Mouse (Mus musculus) embryonic facial prominence, embryonic 14.5 days (tissue): ENCODE data around the gene Htr1d. TPM values are rescaled to one million over a fixed set of nuclear protein-coding genes. Genes with fewer than 3 reads are reported as not detected.

ENCODE experiments used
- ATAC-seq: fragments of 200-750 bp; cut with Nextera tagmentation; 2 replicates; pipeline ENCODE4 v1.8.0; 2017; ENCODE audit warnings: low read depth, moderate number of reproducible peaks, moderate TSS enrichment
- DNase-seq: peaks from one replicate; pipeline ENCODE4 v3.0.0-alpha.2; 2015; ENCODE audit warnings: low spot score
- H3K27ac ChIP-seq: fragments of 300-500 bp; sonication (generic); replicated peaks from 2 replicates; pipeline ENCODE4 v1.5.1; 2014; ENCODE audit warnings: low read depth, mild to moderate bottlenecking, low read length, moderate library complexity
- H3K27me3 ChIP-seq: fragments of 300-500 bp; sonication (generic); replicated peaks from 2 replicates; pipeline ENCODE4 v1.6.1; 2014; ENCODE audit warnings: low read length; ENCODE audit not compliant: control insufficient read depth, insufficient read depth
- H3K36me3 ChIP-seq: fragments of 300-500 bp; sonication (generic); 2 replicates; pipeline ENCODE4 v1.6.1; 2014; ENCODE audit warnings: low read length, mixed read lengths; ENCODE audit not compliant: control insufficient read depth, insufficient read depth
- H3K4me1 ChIP-seq: fragments of 300-500 bp; sonication (generic); 2 replicates; pipeline ENCODE4 v1.6.1; 2014; ENCODE audit warnings: antibody characterized with exemption, low read length; ENCODE audit not compliant: control insufficient read depth, insufficient read depth
- H3K4me2 ChIP-seq: fragments of 300-500 bp; sonication (generic); 2 replicates; pipeline ENCODE4 v1.6.1; 2014; ENCODE audit warnings: low read depth, mild to moderate bottlenecking, low read length, moderate library complexity, mixed read lengths
- H3K4me3 ChIP-seq: fragments of 300-500 bp; sonication (generic); 2 replicates; pipeline ENCODE4 v1.5.1; 2014; ENCODE audit warnings: low read depth, mild to moderate bottlenecking, low read length
- H3K9ac ChIP-seq: fragments of 300-500 bp; sonication (generic); 2 replicates; pipeline ENCODE4 v1.6.1; 2014; ENCODE audit warnings: low read depth, mild to moderate bottlenecking, low read length, moderate library complexity, mixed read lengths
- H3K9me3 ChIP-seq: fragments of 300-500 bp; sonication (generic); 2 replicates; pipeline ENCODE4 v1.6.1; 2016; ENCODE audit warnings: low read length; ENCODE audit not compliant: control insufficient read depth
- WGBS: fragments of 180-500 bp; shearing (Covaris S2); extraction: QIAGEN DNeasy Blood & Tissue Kit; methylation state at CpG from one replicate; pipeline ENCODE4 v1.1.7; 2014; 5-methylcytosine and 5-hydroxymethylcytosine counted together
- polyA plus RNA-seq: library from polyadenylated mRNA; unstranded; fragments of >200 nt; fragmentation: Nextera tagmentation; extraction: Ambion mirVana; gene quantifications from 2 replicates; pipeline ENCODE4 v1.2.1, GENCODE M21; 2014

Htr1d gene
- polyA plus RNA-seq, 1 experiment from 2014 or later = 1.2 TPM

DNA sequence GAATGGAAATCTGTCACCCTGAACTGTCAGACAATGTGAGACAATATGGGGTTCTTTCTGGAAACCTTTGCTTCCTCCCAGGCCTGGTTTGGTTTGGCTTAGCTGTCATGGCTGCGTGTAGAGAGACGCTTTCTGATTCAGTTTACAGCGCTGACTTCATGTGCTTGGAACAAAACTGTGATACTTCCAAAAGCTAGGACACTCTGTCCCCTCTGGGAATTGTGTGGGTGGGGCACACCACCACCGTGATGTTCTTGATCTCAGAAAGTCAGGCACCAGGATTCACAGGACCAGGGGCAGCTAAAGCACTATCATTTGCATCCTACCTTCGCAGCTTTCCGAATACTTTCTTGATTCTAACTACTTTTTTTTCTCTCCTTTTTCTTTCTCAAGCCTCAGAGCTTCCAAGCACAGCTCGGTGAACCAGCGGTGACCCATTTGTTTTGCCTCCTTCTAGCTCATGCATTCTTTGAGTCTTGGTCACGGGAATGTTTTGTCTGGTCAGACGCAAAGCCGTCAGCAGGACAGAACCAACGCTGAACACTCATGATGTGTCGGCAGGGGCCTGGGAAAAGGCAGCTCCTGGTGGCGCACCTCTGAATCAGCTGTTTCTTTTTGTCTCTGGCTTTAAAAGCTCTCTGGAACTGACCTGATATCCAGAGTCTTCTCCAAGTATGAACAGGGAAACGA is 18.2 kb downstream of the Htr1d start:
- no peaks in the 10 kb centered on the region for H3K27me3 ChIP-seq
- no peak overlapping the region for H3K4me3 ChIP-seq
- WGBS = 68% methylated on average over 15 of the region's 15 CpGs
- no peaks in the 10 kb centered on the region for H3K9me3 ChIP-seq
- no peak overlapping the region for H3K4me2 ChIP-seq
- ATAC-seq (no peak), DNase-seq (no peak)
- H3K27ac ChIP-seq = no peak overlapping the region
- no peaks in the 10 kb centered on the region for H3K4me1 ChIP-seq
- H3K36me3 ChIP-seq = no peaks in the 10 kb centered on the region
- no peak overlapping the region for H3K9ac ChIP-seq

DNA sequence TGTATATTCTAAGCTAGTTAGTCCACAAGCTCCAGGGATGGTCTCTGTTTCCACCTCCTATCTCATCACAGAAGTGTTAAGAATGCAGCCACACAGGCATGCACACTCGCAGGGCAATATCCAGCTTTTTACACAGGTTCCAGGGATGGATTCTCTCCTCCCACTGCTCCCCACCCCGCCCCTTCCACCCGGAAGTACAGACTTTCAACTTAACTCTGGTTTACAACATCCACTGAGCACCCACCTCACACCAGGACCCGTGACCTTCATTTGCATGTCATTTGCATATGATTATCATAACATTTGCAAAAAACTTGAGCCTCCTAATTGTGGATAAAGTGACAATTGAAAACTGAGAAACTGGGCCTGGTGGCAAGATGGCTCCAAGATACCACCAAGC is 21.2 kb downstream of the Htr1d start:
- no peak overlapping the region for H3K9ac ChIP-seq
- H3K4me3 ChIP-seq = no peak overlapping the region
- no peaks in the 10 kb centered on the region for H3K36me3 ChIP-seq
- H3K9me3 ChIP-seq = no peaks in the 10 kb centered on the region
- ATAC-seq (no peak), DNase-seq (no peak)
- H3K27ac ChIP-seq = no peak overlapping the region
- WGBS = 75% methylated on average over 4 of the region's 4 CpGs
- no peaks in the 10 kb centered on the region for H3K27me3 ChIP-seq
- H3K4me2 ChIP-seq = no peak overlapping the region
- H3K4me1 ChIP-seq = no peaks in the 10 kb centered on the region

DNA sequence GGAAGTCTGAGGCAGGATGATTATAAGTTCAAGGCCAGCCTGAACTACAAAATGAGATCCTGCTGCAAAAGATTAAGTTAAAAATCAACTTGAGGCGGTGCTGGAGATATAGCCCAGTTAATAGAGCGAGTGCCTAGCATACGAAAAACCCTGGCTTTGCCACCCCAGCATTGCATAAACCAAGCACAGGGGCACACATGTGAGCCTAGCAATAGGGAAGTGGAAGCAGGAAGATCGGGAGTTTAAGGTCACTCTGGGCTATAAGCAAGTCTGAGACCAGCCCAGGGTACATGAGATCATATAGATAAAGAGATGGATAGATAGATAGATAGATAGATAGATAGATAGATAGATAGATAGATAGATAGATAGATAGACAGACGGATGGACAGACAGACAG is 26.5 kb downstream of the Htr1d start:
- no peaks in the 10 kb centered on the region for H3K27me3 ChIP-seq
- no peak for ATAC-seq
- WGBS = 90% methylated on average over 5 of the region's 5 CpGs
- no peaks in the 10 kb centered on the region for H3K36me3 ChIP-seq
- no peak for DNase-seq
- H3K27ac ChIP-seq = no peak overlapping the region
- no peaks in the 10 kb centered on the region for H3K4me1 ChIP-seq
- H3K4me2 ChIP-seq = no peak overlapping the region
- H3K4me3 ChIP-seq = no peak overlapping the region
- H3K9ac ChIP-seq = no peak overlapping the region
- no peaks in the 10 kb centered on the region for H3K9me3 ChIP-seq

DNA sequence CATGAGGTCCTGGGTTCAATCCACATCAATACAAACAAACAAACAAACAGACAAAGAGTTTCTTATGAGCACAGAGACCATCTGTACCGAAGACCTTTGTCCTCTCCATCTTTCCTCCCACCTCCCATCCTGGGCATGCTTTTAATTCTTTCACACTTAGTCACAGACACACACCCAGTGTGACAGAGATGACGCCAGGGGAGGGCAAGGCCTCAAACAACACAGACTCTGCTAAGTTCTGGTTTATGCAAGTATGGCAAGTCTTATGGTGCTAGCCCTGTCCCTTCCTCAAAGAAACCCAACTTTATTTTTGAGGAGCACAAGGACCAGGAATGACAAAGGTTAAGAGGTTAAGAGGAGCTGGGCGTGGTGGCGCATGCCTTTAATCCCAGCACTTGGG is 26.9 kb downstream of the Htr1d start:
- no peak for DNase-seq

DNA sequence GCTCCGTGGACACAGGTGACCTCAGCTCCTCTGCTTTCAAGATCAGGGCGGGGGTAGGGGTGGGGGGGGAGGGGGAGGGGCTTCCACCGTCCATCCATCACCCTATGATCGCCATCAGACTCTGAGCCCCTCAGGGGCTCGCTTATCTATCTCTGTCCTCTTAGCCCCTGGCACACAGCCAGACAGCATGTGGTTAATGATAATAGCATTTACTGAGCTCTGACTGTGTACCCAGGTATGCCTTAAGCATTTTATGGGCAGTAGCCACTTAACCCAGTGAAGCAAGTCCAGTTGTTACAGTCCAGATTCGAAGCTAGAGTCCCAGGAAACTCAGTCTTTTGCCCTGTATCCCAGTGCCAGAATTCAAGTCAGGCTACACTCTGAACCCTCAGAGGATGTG is 28.2 kb downstream of the Htr1d start:
- H3K9ac ChIP-seq = no peak overlapping the region
- H3K9me3 ChIP-seq = no peaks in the 10 kb centered on the region
- no peak overlapping the region for H3K27ac ChIP-seq
- H3K4me1 ChIP-seq = no peaks in the 10 kb centered on the region
- no peaks in the 10 kb centered on the region for H3K27me3 ChIP-seq
- ATAC-seq = no peak
- no peaks in the 10 kb centered on the region for H3K36me3 ChIP-seq
- no peak overlapping the region for H3K4me2 ChIP-seq
- no peak for DNase-seq
- no peak overlapping the region for H3K4me3 ChIP-seq
- WGBS = 13% methylated on average over 6 of the region's 6 CpGs

More for the DNA sequence above, 26.9 kb downstream of the Htr1d start:
- Histone ChIP-seq H3K27ac (no peak overlapping the region), H3K27me3 (no peaks in the 10 kb centered on the region), H3K4me1 (no peaks in the 10 kb centered on the region), H3K9ac (no peak overlapping the region), H3K9me3 (no peaks in the 10 kb centered on the region), H3K4me3 (no peak overlapping the region), H3K36me3 (no peaks in the 10 kb centered on the region), H3K4me2 (no peak overlapping the region)
- WGBS = 74% methylated on average over 4 of the region's 4 CpGs
- no peak for ATAC-seq

DNA sequence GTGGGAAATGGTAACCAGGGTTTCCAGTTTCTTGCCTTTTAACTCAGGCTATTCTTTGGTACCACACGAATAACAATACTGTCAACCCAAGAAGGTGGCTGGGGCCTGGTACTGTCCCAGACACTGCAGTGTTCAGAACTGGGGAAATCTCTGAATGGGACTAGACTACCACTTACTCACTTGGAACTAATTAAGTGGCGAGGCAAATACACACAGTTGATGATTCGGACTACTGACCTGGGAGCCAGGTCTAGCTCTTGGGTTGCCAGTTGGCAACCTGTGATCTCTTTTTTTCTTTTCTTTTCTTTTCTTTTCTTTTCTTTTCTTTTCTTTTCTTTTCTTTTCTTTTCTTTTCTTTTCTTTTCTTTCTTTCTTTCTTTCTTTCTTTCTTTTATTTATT is 29.0 kb downstream of the Htr1d start:
- H3K27ac ChIP-seq = no peak overlapping the region
- no peaks in the 10 kb centered on the region for H3K4me1 ChIP-seq
- H3K4me2 ChIP-seq = no peak overlapping the region
- no peaks in the 10 kb centered on the region for H3K36me3 ChIP-seq
- H3K9ac ChIP-seq = no peak overlapping the region
- WGBS = 76% methylated on average over 3 of the region's 3 CpGs
- no peaks in the 10 kb centered on the region for H3K9me3 ChIP-seq
- ATAC-seq (no peak), DNase-seq (no peak)
- no peaks in the 10 kb centered on the region for H3K27me3 ChIP-seq
- H3K4me3 ChIP-seq = no peak overlapping the region

DNA sequence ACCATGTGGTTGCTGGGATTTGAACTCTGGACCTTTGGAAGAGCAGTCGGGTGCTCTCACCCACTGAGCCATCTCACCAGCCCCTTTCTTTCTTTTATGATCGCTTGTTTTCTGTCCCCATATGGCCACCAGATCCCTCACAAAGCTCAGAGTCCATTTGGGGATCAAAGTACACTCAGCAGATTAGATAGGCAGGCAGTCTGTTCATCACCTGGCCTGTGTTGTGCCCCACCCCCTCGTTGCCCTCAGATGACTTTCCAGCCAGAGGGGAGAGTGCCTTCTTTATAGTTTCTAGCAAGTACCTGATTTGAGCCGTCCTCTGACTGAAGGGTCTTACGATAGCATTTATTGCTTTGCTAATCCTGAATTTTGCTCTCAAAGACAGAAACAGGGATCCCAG is 29.5 kb downstream of the Htr1d start:
- Histone ChIP-seq H3K27ac (no peak overlapping the region), H3K4me2 (no peak overlapping the region), H3K4me3 (no peak overlapping the region), H3K27me3 (no peaks in the 10 kb centered on the region), H3K4me1 (no peaks in the 10 kb centered on the region), H3K9me3 (no peaks in the 10 kb centered on the region), H3K36me3 (no peaks in the 10 kb centered on the region), H3K9ac (no peak overlapping the region)
- WGBS = 58% methylated on average over 5 of the region's 5 CpGs
- no peak for ATAC-seq
- DNase-seq = no peak

- 3% methylated on average over 10 of the region's 10 CpGs for WGBS
- Histone ChIP-seq H3K4me1 (no peaks in the 10 kb centered on the region), H3K4me3 (peak overlapping the region; percentile 19; the same call in 1 of the 2 replicates), H3K27ac (0 out of 2 replicates have a peak overlapping the region, but pooled peaks have one; percentile 4), H3K36me3 (no peaks in the 10 kb centered on the region), H3K27me3 (no peaks in the 10 kb centered on the region), H3K9ac (no peak overlapping the region), H3K4me2 (peak overlapping the region; percentile 49), H3K9me3 (no peaks in the 10 kb centered on the region)
- ATAC-seq (peak; percentile 60; the same call in 1 of the 2 replicates), DNase-seq (peak; percentile 92)
Measured at GRCm38 (mm10) chr4:136454850-136455260, 31.5 kb downstream of the Htr1d start.
